Mouse (Mus musculus): ENCODE results near the gene 1600014C23Rik. TPM values are rescaled to one million over a fixed set of nuclear protein-coding genes. Genes with fewer than 3 reads are reported as not detected.

Gene 1600014C23Rik
- polyA plus RNA-seq, 1 experiment from 2014 or later: not detected

- no peak overlapping the region for H3K27ac ChIP-seq
- no peak overlapping the region for H3K4me3 ChIP-seq
- WGBS: 67% methylated on average over 6 of the region's 6 CpGs
- no peaks in the 10 kb centered on the region for H3K9me3 ChIP-seq
- no peak overlapping the region for H3K9ac ChIP-seq
- H3K4me2 ChIP-seq: no peak overlapping the region
- peaks cover 74% of the 10 kb centered on the region for H3K4me1 ChIP-seq
- H3K27me3 ChIP-seq: no peaks in the 10 kb centered on the region
- peaks cover 6% of the 10 kb centered on the region; the same call in 1 of the 2 replicates for H3K36me3 ChIP-seq
- ATAC-seq (ENCODE audit: borderline replicate concordance, extremely low read depth, low FRiP score, low TSS enrichment): no peak
Measured at GRCm38 (mm10) chr17:45698368-45698767, 35.3 kb downstream of the 1600014C23Rik start.

DNA sequence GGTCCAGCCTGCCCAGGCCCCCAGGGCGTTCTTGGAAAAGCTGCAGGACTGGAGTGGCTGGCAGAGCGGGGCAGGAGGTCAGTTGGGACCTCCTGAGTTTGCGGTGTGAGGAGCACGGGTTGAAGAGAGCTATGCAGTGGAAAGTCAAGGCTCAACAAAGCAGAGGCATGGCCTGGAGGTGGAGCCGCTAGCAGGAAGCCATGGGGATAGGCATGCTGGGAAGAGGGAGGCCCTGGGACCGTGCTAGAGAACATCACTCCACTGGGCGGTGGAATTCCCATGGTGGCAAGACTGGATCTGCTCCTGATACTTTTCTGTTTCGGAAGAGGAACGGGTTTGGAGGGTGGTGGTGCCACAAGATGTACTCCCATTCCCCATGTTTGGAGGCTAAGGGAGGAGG lies 36.7 kb downstream of the 1600014C23Rik start:
- no peak for ATAC-seq (ENCODE audit: borderline replicate concordance, extremely low read depth, low FRiP score, low TSS enrichment)
- no peaks in the 10 kb centered on the region for H3K27me3 ChIP-seq
- no peak overlapping the region for H3K4me2 ChIP-seq
- WGBS: 77% methylated on average over 9 of the region's 9 CpGs
- H3K36me3 ChIP-seq: peaks cover 6% of the 10 kb centered on the region; the same call in 1 of the 2 replicates
- no peak overlapping the region for H3K4me3 ChIP-seq
- H3K4me1 ChIP-seq: peaks cover 82% of the 10 kb centered on the region
- no peak overlapping the region for H3K9ac ChIP-seq
- 0 out of 2 replicates have a peak overlapping the region, but pooled peaks have one; percentile 11 for H3K27ac ChIP-seq
- H3K9me3 ChIP-seq: no peaks in the 10 kb centered on the region

- no peak overlapping the region for H3K9ac ChIP-seq
- ATAC-seq (ENCODE audit: borderline replicate concordance, extremely low read depth, low FRiP score, low TSS enrichment): no peak
- H3K9me3 ChIP-seq: no peaks in the 10 kb centered on the region
- H3K27ac ChIP-seq: peak overlapping the region; percentile 20; the same call in 1 of the 2 replicates
- peaks cover 70% of the 10 kb centered on the region for H3K4me1 ChIP-seq
- H3K4me2 ChIP-seq: no peak overlapping the region
- peaks cover 6% of the 10 kb centered on the region; the same call in 1 of the 2 replicates for H3K36me3 ChIP-seq
- WGBS: 61% methylated on average over 23 of the region's 23 CpGs
- no peak overlapping the region for H3K4me3 ChIP-seq
- no peaks in the 10 kb centered on the region for H3K27me3 ChIP-seq
Measured at GRCm38 (mm10) chr17:45695227-45696120, 38.2 kb downstream of the 1600014C23Rik start.

DNA sequence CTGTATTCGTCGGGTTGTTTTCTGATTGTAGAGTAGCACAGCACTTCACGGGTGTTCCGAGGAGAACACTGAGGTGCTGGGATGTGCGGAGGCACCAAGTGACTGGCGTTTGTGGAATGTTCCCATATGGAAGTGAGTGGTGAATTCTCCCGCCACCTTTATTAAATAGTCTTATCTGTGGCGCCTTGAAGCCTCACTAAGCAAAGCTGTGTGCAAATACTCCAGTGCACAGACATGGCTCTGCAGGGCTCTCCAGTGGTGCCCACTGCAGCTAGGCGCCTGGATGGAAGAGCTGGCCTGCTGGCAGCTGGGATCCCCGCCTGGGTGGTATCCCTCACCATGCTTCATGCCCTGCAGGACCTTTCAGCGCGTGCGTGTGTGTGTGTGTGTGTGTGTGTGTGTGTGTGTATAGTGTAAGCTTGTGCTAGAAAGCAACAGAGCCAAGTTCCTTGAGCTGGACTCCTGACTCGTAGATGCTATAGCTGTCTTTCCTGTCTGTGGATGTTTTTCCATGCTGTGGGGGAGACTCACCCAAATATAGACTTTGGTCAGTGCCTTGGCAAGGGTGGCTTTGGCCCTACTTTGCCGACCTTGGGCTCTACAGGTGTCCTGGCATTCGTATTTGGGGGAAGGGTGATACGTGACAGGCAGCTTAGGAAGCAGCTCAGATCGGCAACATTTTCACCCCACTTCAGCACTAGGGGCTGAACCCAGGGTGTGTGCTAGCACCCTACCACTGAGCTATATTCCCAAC lies 39.7 kb downstream of the 1600014C23Rik start:
- H3K9ac ChIP-seq: no peak overlapping the region
- peak overlapping the region; percentile 35 for H3K4me2 ChIP-seq
- no peaks in the 10 kb centered on the region for H3K27me3 ChIP-seq
- H3K4me3 ChIP-seq: no peak overlapping the region
- H3K36me3 ChIP-seq: peaks cover 6% of the 10 kb centered on the region; the same call in 1 of the 2 replicates
- peak; percentile 67 for ATAC-seq (ENCODE audit: borderline replicate concordance, extremely low read depth, low FRiP score, low TSS enrichment)
- 34% methylated on average over 18 of the region's 18 CpGs for WGBS
- peak overlapping the region; percentile 81 for H3K27ac ChIP-seq
- peaks cover 55% of the 10 kb centered on the region for H3K4me1 ChIP-seq
- H3K9me3 ChIP-seq: no peaks in the 10 kb centered on the region

GRCm38 (mm10) chr17:45692159-45692558 lies 41.5 kb downstream of the 1600014C23Rik start:
- H3K9me3 ChIP-seq: no peaks in the 10 kb centered on the region
- 75% methylated on average over 5 of the region's 5 CpGs for WGBS
- no peak overlapping the region for H3K4me3 ChIP-seq
- no peaks in the 10 kb centered on the region for H3K27me3 ChIP-seq
- peaks cover 57% of the 10 kb centered on the region for H3K4me1 ChIP-seq
- H3K36me3 ChIP-seq: no peaks in the 10 kb centered on the region
- H3K4me2 ChIP-seq: no peak overlapping the region
- H3K9ac ChIP-seq: no peak overlapping the region
- no peak for ATAC-seq (ENCODE audit: borderline replicate concordance, extremely low read depth, low FRiP score, low TSS enrichment)
- H3K27ac ChIP-seq: 0 out of 2 replicates have a peak overlapping the region, but pooled peaks have one; percentile 81

DNA sequence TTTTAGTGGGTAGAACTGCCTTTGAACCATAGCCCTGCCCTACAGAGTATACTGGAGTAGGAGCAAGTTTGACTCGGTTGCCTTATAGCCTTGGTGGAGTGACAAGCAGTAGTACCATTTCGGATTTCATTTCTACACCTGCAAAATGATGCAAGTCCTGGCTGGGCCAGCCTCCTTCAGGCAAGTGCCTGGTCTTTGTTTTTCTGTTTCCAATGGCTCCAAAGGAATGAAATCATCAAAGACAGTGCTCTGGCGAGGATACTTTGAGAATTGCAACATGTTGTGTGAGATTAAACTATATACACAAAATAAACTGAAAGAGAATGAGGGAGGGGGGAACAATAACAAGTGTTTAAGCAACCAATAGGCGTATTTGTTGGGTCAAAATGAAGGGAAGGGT lies 43.6 kb downstream of the 1600014C23Rik start:
- H3K27me3 ChIP-seq: no peaks in the 10 kb centered on the region
- no peak for ATAC-seq (ENCODE audit: borderline replicate concordance, extremely low read depth, low FRiP score, low TSS enrichment)
- no peak overlapping the region for H3K4me3 ChIP-seq
- no peak overlapping the region for H3K4me2 ChIP-seq
- H3K9ac ChIP-seq: no peak overlapping the region
- H3K27ac ChIP-seq: no peak overlapping the region
- H3K4me1 ChIP-seq: peaks cover 49% of the 10 kb centered on the region
- H3K36me3 ChIP-seq: no peaks in the 10 kb centered on the region
- 82% methylated on average over 4 of the region's 4 CpGs for WGBS
- H3K9me3 ChIP-seq: no peaks in the 10 kb centered on the region

GRCm38 (mm10) chr17:45689120-45689519 lies 44.5 kb downstream of the 1600014C23Rik start:
- no peak for ATAC-seq (ENCODE audit: borderline replicate concordance, extremely low read depth, low FRiP score, low TSS enrichment)
- Histone ChIP-seq H3K4me1 (peaks cover 51% of the 10 kb centered on the region), H3K4me2 (no peak overlapping the region), H3K4me3 (no peak overlapping the region), H3K27me3 (no peaks in the 10 kb centered on the region), H3K9me3 (no peaks in the 10 kb centered on the region), H3K27ac (no peak overlapping the region), H3K9ac (no peak overlapping the region), H3K36me3 (no peaks in the 10 kb centered on the region)
- WGBS: 62% methylated on average over 9 of the region's 9 CpGs

GRCm38 (mm10) chr17:45686716-45687115 lies 46.9 kb downstream of the 1600014C23Rik start, which contains the start of gene Tmem63b:
Gene Tmem63b, minus strand, starts transcription at chr17:45686905.
- WGBS: 5% methylated on average over 12 of the region's 12 CpGs

DNA sequence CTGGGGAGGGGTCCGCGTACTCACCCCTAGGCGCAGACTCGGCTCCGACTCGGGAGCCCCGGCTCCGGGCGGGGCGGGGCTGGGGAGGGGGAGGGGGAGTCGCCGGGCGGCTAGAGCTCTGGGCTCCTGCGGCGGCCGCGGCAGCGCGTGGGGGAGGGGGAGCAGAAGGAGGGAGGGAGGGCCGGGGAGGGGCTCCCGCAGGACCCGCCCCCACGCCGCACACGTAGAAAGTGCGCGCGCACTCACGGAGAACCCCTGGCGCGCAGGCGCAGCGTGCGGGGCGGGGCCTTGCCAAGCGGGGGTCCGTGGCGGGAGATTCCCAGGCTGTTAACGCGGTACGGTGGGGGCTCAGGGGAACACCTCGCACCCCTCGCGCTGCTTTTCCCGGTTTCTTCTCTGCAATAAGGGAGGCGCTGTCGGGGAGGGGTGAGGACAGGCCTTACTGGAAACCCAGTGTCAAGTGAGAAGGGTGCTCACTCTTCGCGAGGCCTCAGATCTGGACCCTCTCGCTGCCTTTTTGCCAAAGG lies 47.5 kb downstream of the 1600014C23Rik start, which contains the start of gene Mrpl14:
TSS of gene Mrpl14 (plus strand) at position 230 of the 527 bp plus-strand sequence.
- Histone ChIP-seq H3K4me3 (peak within 1 kb of the TSS; percentile 93), H3K9ac (peak within 1 kb of the TSS; percentile 95), H3K36me3 (no peaks in the 10 kb centered on the region), H3K27me3 (no peaks in the 10 kb centered on the region), H3K9me3 (no peaks in the 10 kb centered on the region), H3K4me2 (peak within 1 kb of the TSS; percentile 76), H3K4me1 (peaks cover 31% of the 10 kb centered on the region), H3K27ac (peak within 1 kb of the TSS; percentile 83)
- ATAC-seq (ENCODE audit: borderline replicate concordance, extremely low read depth, low FRiP score, low TSS enrichment): peak; percentile 90
- under 1% methylated on average over 40 of the region's 50 CpGs for WGBS

More at GRCm38 (mm10) chr17:45686716-45687115, 46.9 kb downstream of the 1600014C23Rik start, which contains the start of gene Tmem63b:
- no peak for ATAC-seq (ENCODE audit: borderline replicate concordance, extremely low read depth, low FRiP score, low TSS enrichment)
- Histone ChIP-seq H3K4me3 (peak within 1 kb of the TSS; percentile 93), H3K9me3 (no peaks in the 10 kb centered on the region), H3K36me3 (no peaks in the 10 kb centered on the region), H3K9ac (peak within 1 kb of the TSS; percentile 95), H3K4me2 (peak within 1 kb of the TSS; percentile 76), H3K4me1 (peaks cover 31% of the 10 kb centered on the region), H3K27ac (peak within 1 kb of the TSS; percentile 83), H3K27me3 (no peaks in the 10 kb centered on the region)

DNA sequence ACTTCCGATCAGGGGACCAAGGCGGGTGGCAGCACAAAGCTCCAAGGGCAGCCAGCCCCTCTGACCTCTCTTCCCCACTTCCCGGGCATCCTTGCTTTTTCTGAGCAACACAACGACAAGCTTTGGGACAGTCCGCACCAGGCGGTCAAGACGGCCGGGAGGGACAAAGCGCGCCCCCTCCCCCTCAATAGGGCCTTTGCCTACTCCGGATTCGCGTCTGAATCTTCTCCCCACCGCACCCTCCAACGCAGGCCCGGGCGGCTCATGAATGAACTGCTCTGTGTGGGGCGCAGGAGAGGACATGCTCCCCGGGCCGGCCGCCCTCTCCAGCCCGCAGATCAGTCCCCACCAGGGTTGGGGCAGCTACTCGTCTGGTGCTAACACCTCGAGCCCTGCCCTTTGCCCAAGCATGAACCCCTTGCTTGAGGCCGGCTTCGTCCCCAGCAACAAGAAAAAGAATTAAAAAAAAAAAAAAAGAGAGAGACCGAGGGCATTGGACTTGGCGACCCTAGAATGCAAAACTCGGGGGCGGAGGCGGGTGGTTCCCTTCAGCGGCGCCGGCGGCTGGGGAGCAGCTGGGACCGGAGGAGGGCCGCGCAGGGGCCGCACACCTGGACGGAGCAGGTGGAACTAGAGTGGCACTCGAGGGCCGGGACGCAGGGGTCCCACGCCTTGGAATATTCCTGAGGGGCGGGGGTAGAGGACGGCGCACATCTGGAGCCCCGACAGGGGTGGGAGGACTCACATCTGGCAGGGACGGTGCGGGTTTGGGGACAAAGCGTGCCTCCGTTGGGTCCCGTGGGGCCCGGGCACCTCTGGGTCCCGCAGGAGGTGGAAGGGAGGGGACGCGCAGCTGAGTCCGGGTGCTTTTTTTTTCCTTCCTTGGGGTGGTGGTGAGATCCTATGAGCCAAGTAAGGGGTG lies 48.2 kb downstream of the 1600014C23Rik start:
- H3K27ac ChIP-seq: peak overlapping the region; percentile 83
- WGBS: under 1% methylated on average over 57 of the region's 58 CpGs
- H3K36me3 ChIP-seq: no peaks in the 10 kb centered on the region
- peak; percentile 68 for ATAC-seq (ENCODE audit: borderline replicate concordance, extremely low read depth, low FRiP score, low TSS enrichment)
- H3K9me3 ChIP-seq: no peaks in the 10 kb centered on the region
- H3K27me3 ChIP-seq: no peaks in the 10 kb centered on the region
- H3K4me3 ChIP-seq: peak overlapping the region; percentile 93
- peak overlapping the region; percentile 95 for H3K9ac ChIP-seq
- peak overlapping the region; percentile 76 for H3K4me2 ChIP-seq
- H3K4me1 ChIP-seq: peaks cover 36% of the 10 kb centered on the region
